8 mouse cellular contexts compared by ENCODE assay signal in the genomic region with DNA sequence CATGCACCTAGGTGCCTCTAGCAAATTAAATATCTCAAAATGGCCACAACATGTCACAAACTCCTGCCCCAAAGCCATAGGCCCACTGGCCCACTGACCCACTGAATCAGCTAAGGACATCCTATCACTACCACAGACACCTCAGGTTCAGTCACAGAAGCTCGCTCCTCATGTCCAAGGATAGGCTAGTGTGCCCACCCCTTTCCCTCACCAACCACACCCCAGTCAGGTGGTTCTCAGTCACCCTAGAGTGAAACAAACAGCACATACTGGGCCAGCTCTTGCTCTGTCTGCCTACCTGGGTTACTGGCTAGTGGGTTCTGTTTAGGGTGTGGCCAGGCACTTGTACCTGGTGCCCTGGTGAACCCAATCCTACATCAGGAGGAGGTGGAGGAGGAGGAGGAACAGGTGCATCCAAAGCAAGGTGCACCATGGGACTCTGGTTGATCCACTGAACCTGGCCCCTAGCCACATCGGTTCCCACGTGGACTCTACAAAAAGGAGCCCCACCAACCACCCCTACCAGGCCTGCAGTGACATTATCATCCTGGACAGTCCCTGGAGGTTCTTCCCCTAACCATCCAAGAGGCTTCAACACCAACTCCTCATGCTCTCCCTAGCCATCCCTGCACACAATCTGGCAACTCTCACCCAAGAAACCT. TPM values are rescaled to one million over a fixed set of nuclear protein-coding genes. Genes with fewer than 3 reads are reported as not detected.
A peak's percentile ranks its signal among the peaks of the same experiment; 100 is the strongest.
DNase-seq lines count a peak whose midpoint lies in the region; ATAC-seq and TF ChIP-seq lines count a peak whose summit lies in the region.

No protein-coding gene starts in this region.

- peak overlapping the region; percentile 87 for H3K4me3 ChIP-seq in thymus, adult 2 months (ENCODE audit: control insufficient read depth, insufficient read depth, low read length)
- H3K4me3 ChIP-seq in liver, embryonic 11.5 days (ENCODE audit: low read depth, low read length): peak overlapping the region; percentile 58
- peak overlapping the region; percentile 70 for H3K4me3 ChIP-seq in stomach, postnatal 0 days (ENCODE audit: low read depth, low read length)

- TF ChIP-seq CTCF in thymus, adult 2 months (IDR thresholded peaks at IDR 0.05; ENCODE audit: borderline replicate concordance, control insufficient read depth, extremely low read depth, insufficient read depth, low read length, poor library complexity): no peak
- no peak for TF ChIP-seq CTCF in stomach, postnatal 0 days (IDR thresholded peaks at IDR 0.05; ENCODE audit: low read depth)

- H3K9me3 ChIP-seq in liver, embryonic 11.5 days (ENCODE audit: control insufficient read depth, low read length): no peaks in the 10 kb centered on the region
- H3K9me3 ChIP-seq in stomach, postnatal 0 days (ENCODE audit: control insufficient read depth, low read length): no peaks in the 10 kb centered on the region

- peak; percentile 49 for DNase-seq in cerebellum, adult 9-11 months
- DNase-seq in cerebellum, postnatal 10 days: no peak
- no peak for DNase-seq in thymus, adult 2 months
- no peak for DNase-seq in thymus, postnatal 36 days
- DNase-seq in liver, embryonic 11.5 days (ENCODE audit: low spot score): no peak
- DNase-seq in stomach, postnatal 0 days (ENCODE audit: low spot score): no peak

- WGBS in thymus, adult 2 months: 57% methylated on average over 3 of the region's 3 CpGs
- 84% methylated on average over 3 of the region's 3 CpGs for whole genome bisulfite sequencing in liver, embryonic 11.5 days
- WGBS in stomach, postnatal 0 days: 80% methylated on average over 3 of the region's 3 CpGs

- no peaks in the 10 kb centered on the region for H3K27me3 ChIP-seq in thymus, adult 2 months (ENCODE audit: control insufficient read depth, insufficient read depth, low read length)
- H3K27me3 ChIP-seq in liver, embryonic 11.5 days (replicated peaks; ENCODE audit: control insufficient read depth, insufficient read depth, low read length): no peaks in the 10 kb centered on the region
- no peaks in the 10 kb centered on the region for H3K27me3 ChIP-seq in stomach, postnatal 0 days (ENCODE audit: control insufficient read depth, insufficient read depth, low read length)

- peaks cover 48% of the 10 kb centered on the region for H3K4me1 ChIP-seq in thymus, adult 2 months (replicated peaks; ENCODE audit: control insufficient read depth, insufficient read depth, low read length)
- peaks cover 36% of the 10 kb centered on the region for H3K4me1 ChIP-seq in liver, embryonic 11.5 days (replicated peaks; ENCODE audit: control insufficient read depth, insufficient read depth, low read length)
- H3K4me1 ChIP-seq in stomach, postnatal 0 days (replicated peaks; ENCODE audit: control insufficient read depth, insufficient read depth): peaks cover 7% of the 10 kb centered on the region

- peak overlapping the region; percentile 65 for H3K9ac ChIP-seq in liver, embryonic 11.5 days (ENCODE audit: low read depth, low read length)
- peak overlapping the region; percentile 88 for H3K9ac ChIP-seq in stomach, postnatal 0 days (ENCODE audit: low read length)

- peaks cover 36% of the 10 kb centered on the region for H3K36me3 ChIP-seq in thymus, adult 2 months (ENCODE audit: control insufficient read depth, insufficient read depth, low read length)
- peaks cover 41% of the 10 kb centered on the region for H3K36me3 ChIP-seq in liver, embryonic 11.5 days (ENCODE audit: control insufficient read depth, insufficient read depth, low read length)
- peaks cover 36% of the 10 kb centered on the region for H3K36me3 ChIP-seq in stomach, postnatal 0 days (ENCODE audit: control insufficient read depth, insufficient read depth, low read length)

- peak overlapping the region; percentile 62; the same call in 1 of the 2 replicates for H3K27ac ChIP-seq in thymus, adult 2 months (ENCODE audit: control insufficient read depth, insufficient read depth, low read length)
- H3K27ac ChIP-seq in liver, embryonic 11.5 days (ENCODE audit: low read depth, low read length): peak overlapping the region; percentile 25; the same call in 1 of the 2 replicates
- H3K27ac ChIP-seq in stomach, postnatal 0 days (replicated peaks): peak overlapping the region; percentile 95; the same call in 1 of the 2 replicates

- ATAC-seq in liver, embryonic 11.5 days (replicated peaks; ENCODE audit: low FRiP score): no peak
- no peak for ATAC-seq in stomach, postnatal 0 days (ENCODE audit: low FRiP score, low TSS enrichment)
- ATAC-seq in CD4-positive, CD25-positive, alpha-beta regulatory T cell, adult 4 months: no peak
- no peak for ATAC-seq in inflammation-experienced regulatory T-cells, adult 6 months

- TF ChIP-seq EP300 in stomach, postnatal 0 days (optimal IDR thresholded peaks at IDR 0.05): no peak

- TF ChIP-seq POLR2A in thymus, adult 2 months (IDR thresholded peaks at IDR 0.05; ENCODE audit: control insufficient read depth, extremely low read depth, insufficient read depth, low read length, poor library complexity): no peak

- H3K4me2 ChIP-seq in liver, embryonic 11.5 days: peak overlapping the region; percentile 89
- H3K4me2 ChIP-seq in stomach, postnatal 0 days (replicated peaks; ENCODE audit: low read depth): peak overlapping the region; percentile 92

RNA-seq across cellular contexts. Expression of a gene that starts 2.0 kb away (rescaled TPM):
- 762 and 992 TPM in 2 replicates for polyA plus RNA-seq in thymus, adult 2 months (2012; rRNA removed)
- 316 and 340 TPM in 2 replicates for polyA plus RNA-seq in liver, embryonic 11.5 days (2014; fragmentation: Nextera tagmentation; extraction: Ambion mirVana)
- 798 and 841 TPM in 2 replicates for polyA plus RNA-seq in stomach, postnatal 0 days (2015; fragmentation: Nextera tagmentation; extraction: Ambion mirVana)
- 100 to 1,000 TPM; 277 to 325 TPM for polyA plus RNA-seq in CD4-positive, CD25-positive, alpha-beta regulatory T cell, adult 4 months (2017; shearing (Covaris generic))
- polyA plus RNA-seq in inflammation-experienced regulatory T-cells, adult 6 months (2017; shearing (Covaris generic)): 100 to 1,000 TPM; 259 to 561 (median 285) TPM

RNA-seq across cellular contexts. Expression of a gene that starts 3.4 kb away (rescaled TPM):
- polyA plus RNA-seq in thymus, adult 2 months (2012; rRNA removed): 0.23 and 0.31 TPM in 2 replicates
- not detected in 2 replicates for polyA plus RNA-seq in liver, embryonic 11.5 days (2014; fragmentation: Nextera tagmentation; extraction: Ambion mirVana)
- 0.80 and 0.81 TPM in 2 replicates for polyA plus RNA-seq in stomach, postnatal 0 days (2015; fragmentation: Nextera tagmentation; extraction: Ambion mirVana)
- polyA plus RNA-seq in CD4-positive, CD25-positive, alpha-beta regulatory T cell, adult 4 months (2017; shearing (Covaris generic)): not detected
- polyA plus RNA-seq in inflammation-experienced regulatory T-cells, adult 6 months (2017; shearing (Covaris generic)): 1 to 10 TPM in 1 of 3 experiments, under 1 TPM in 1, not detected in 1; 0.63 to 1.9 TPM

RNA-seq across cellular contexts. Expression of a gene that starts 12.3 kb away (rescaled TPM):
- polyA plus RNA-seq in thymus, adult 2 months (2012; rRNA removed): 10.8 and 14.8 TPM in 2 replicates
- 1.8 and 2.4 TPM in 2 replicates for polyA plus RNA-seq in liver, embryonic 11.5 days (2014; fragmentation: Nextera tagmentation; extraction: Ambion mirVana)
- polyA plus RNA-seq in stomach, postnatal 0 days (2015; fragmentation: Nextera tagmentation; extraction: Ambion mirVana): 9.9 and 12.0 TPM in 2 replicates
- under 1 TPM in 1 of 2 experiments, not detected in 1; 0.91 TPM for polyA plus RNA-seq in CD4-positive, CD25-positive, alpha-beta regulatory T cell, adult 4 months (2017; shearing (Covaris generic))
- polyA plus RNA-seq in inflammation-experienced regulatory T-cells, adult 6 months (2017; shearing (Covaris generic)): 1 to 10 TPM; 1.6 to 4.5 (median 1.9) TPM

RNA-seq across cellular contexts. Expression of a gene that starts 48.8 kb away (rescaled TPM):
- polyA plus RNA-seq in thymus, adult 2 months (2012; rRNA removed): 2.2 and 5.2 TPM in 2 replicates
- 0.41 and 0.42 TPM in 2 replicates for polyA plus RNA-seq in liver, embryonic 11.5 days (2014; fragmentation: Nextera tagmentation; extraction: Ambion mirVana)
- 70.7 and 78.9 TPM in 2 replicates for polyA plus RNA-seq in stomach, postnatal 0 days (2015; fragmentation: Nextera tagmentation; extraction: Ambion mirVana)
- not detected for polyA plus RNA-seq in CD4-positive, CD25-positive, alpha-beta regulatory T cell, adult 4 months (2017; shearing (Covaris generic))
- polyA plus RNA-seq in inflammation-experienced regulatory T-cells, adult 6 months (2017; shearing (Covaris generic)): not detected

RNA-seq across cellular contexts. Expression of a gene that starts 55.7 kb away (rescaled TPM):
- 3.2 and 4.3 TPM in 2 replicates for polyA plus RNA-seq in thymus, adult 2 months (2012; rRNA removed)
- 1.9 and 3.7 TPM in 2 replicates for polyA plus RNA-seq in liver, embryonic 11.5 days (2014; fragmentation: Nextera tagmentation; extraction: Ambion mirVana)
- polyA plus RNA-seq in stomach, postnatal 0 days (2015; fragmentation: Nextera tagmentation; extraction: Ambion mirVana): 19.1 and 19.6 TPM in 2 replicates
- not detected for polyA plus RNA-seq in CD4-positive, CD25-positive, alpha-beta regulatory T cell, adult 4 months (2017; shearing (Covaris generic))
- not detected for polyA plus RNA-seq in inflammation-experienced regulatory T-cells, adult 6 months (2017; shearing (Covaris generic))

Comparison
In these comparisons a context has a peak if more than half of its experiments do, and no peak if none do; other contexts are left out.
1. H3K27ac ChIP-seq: peak in every context shown above with its lines; median percentile 95 in stomach, postnatal 0 days; 62 in thymus, adult 2 months; 25 in liver, embryonic 11.5 days.